Mouse (Mus musculus) thymus, adult 2 months (tissue): Measurements from ENCODE around the gene P2ry13.

Experiments
- CTCF ChIP-seq: fragments of 200-500 bp; IDR thresholded peaks from 2 replicates; pipeline ENCODE4 v1.5.1; 2012; ENCODE audit warnings: mild to moderate bottlenecking, control low read depth, low read length, moderate library complexity, borderline replicate concordance; ENCODE audit not compliant: control insufficient read depth, poor library complexity, insufficient read depth; ENCODE audit errors: extremely low read depth
- POLR2A ChIP-seq: fragments of 200-500 bp; IDR thresholded peaks from 2 replicates; pipeline ENCODE4 v1.6.1; 2012; ENCODE audit warnings: mild to moderate bottlenecking, low read length, control low read depth, moderate library complexity; ENCODE audit not compliant: control insufficient read depth, poor library complexity, insufficient read depth; ENCODE audit errors: extremely low read depth

- TF ChIP-seq POLR2A, result no peak
- TF ChIP-seq CTCF, result no peak
These were observed 15.7 kb downstream of the P2ry13 start, which contains the start of gene Gpr87 for GRCm38 (mm10) chr3:59194938-59195337.
